Mouse (Mus musculus) naive thymus-derived CD4-positive, alpha-beta T cell, adult 2 months (primary cell): ENCODE measurements around the gene Pde4d.
A peak's percentile ranks its signal among the peaks of the same experiment; 100 is the strongest.

Experiments used
- DNase-seq: peaks from one replicate; pipeline ENCODE4 v3.0.0-alpha.2; 2011; ENCODE audit warnings: low read depth

Gene Pde4d

GRCm38 (mm10) chr13:108598673-108599072 lies 148.9 kb downstream of the Pde4d start:
- DNase-seq = no peak

DNA sequence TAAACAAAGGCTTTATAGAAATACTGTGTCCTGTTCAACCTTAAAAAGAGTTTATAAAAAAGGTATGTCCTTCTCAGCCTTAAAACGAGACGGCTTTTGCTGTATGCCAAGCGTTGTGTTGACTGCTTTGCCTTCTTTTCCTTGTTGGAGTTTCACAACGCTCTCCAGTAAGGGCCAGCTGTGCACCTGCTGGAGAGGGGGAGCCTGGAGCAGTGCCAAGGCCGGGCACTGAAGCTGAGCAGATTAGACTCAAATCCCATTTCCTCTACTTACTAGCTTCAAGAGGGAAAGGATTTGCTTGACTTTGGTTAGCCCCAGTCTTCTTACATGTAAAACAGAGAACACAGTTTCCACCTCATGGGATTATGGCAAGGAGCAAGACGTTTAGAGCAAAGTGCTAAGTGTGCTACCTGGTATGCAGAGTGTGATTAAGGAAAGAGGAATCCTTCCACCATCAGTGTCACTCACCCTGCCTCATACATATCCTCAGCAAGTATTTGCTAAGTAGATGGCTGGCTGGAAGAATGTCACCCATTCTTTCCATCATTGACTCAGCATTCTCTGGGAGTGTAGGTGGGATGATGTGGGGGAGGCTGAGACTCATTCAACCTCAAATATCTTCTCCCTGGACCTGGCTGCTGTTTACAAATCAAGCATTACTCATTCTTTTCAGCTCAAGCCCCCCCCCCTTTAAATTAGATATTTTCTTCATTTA lies 149.6 kb downstream of the Pde4d start:
- no peak for DNase-seq

- no peak for DNase-seq
Observed at GRCm38 (mm10) chr13:108601021-108601420, 151.3 kb downstream of the Pde4d start.

DNA sequence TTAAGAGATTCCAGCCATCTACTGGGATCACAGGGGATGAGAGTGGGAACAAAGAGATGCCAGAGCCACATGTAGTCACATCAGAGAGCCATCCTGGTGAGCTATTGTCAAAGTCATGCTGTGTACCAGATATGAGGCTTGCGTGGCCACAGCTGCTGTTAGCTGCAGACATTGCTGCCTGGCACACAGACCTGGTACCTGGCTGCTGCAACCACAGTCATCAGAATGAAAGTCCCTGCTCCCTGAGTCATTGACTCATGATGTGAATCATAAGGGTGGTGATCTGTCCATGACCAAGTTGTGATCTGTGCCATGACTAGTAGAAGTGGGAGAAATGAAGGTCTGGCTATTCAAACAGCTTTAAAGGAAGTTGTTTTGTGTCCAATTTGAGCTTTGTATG lies 153.8 kb downstream of the Pde4d start:
- DNase-seq = no peak

GRCm38 (mm10) chr13:108604213-108604612 lies 154.5 kb downstream of the Pde4d start:
- no peak for DNase-seq

GRCm38 (mm10) chr13:108618207-108618606 lies 168.5 kb downstream of the Pde4d start:
- no peak for DNase-seq

GRCm38 (mm10) chr13:108622681-108623080 lies 172.9 kb downstream of the Pde4d start:
- no peak for DNase-seq

GRCm38 (mm10) chr13:108623929-108624328 lies 174.2 kb downstream of the Pde4d start:
- no peak for DNase-seq

GRCm38 (mm10) chr13:108626166-108626565 lies 176.4 kb downstream of the Pde4d start:
- DNase-seq = no peak

- no peak for DNase-seq
Observed at GRCm38 (mm10) chr13:108628501-108628900, 178.8 kb downstream of the Pde4d start.

GRCm38 (mm10) chr13:108630576-108630975 lies 180.8 kb downstream of the Pde4d start:
- DNase-seq = no peak

GRCm38 (mm10) chr13:108631222-108631621 lies 181.5 kb downstream of the Pde4d start:
- no peak for DNase-seq

DNA sequence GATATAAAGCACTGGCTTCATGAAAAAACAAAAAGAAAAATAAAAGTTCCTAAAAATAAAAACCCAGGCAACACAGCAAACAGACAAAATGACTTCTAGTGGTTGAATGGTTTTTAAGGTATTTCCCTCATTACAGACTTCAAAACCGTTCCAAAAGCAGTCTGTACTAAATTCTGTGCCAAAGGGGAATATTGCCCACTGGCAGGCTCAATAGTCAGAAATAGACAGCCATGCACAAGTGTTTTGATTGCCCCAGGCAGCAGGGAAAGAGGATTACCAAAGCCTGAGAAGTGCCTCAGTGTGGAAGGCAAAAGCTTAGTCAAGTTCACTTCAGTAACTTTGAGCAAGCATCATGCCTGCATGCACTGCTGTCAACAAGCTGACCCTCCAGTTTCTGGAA lies 186.8 kb downstream of the Pde4d start:
- no peak for DNase-seq

DNA sequence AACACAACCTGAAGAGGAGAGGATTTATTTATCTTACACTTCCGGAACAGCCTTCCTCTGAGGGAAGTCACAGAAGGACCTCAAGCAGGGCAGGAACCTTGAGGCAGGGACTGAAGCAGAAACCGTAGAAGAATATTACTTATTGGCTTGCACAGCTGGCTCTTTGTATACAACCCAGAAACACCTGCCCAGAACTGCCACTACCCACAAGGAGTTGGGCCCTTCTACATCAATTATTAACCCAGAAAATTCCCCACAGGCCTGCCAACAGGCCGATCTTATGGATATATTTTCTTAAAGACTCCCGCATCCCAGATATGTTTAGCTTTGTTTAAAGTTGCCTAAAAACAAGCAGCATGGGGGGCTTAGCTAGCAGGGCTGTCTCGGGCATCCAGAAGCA lies 192.5 kb downstream of the Pde4d start:
- no peak for DNase-seq

DNA sequence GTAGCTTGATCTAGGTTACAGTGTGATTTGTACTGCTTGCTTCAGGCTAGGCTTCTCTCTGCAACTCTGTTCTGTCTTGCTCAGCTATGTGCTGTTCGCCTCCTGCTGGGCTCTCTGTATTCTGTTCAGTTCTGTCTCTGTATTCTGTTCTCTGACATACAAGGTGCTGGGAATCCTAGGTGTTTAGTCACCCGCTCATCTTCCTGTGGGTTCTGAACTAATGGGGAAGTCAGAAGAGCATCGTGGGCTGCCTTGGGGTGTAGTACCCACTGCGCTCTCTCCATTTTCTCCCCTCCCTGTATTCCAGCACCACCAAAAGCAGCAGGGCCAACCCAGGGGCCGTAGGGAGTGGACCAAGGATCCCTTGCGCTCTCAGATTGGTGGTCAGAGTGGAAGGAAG lies 197.1 kb downstream of the Pde4d start:
- DNase-seq = no peak

- no peak for DNase-seq
Observed at GRCm38 (mm10) chr13:108647239-108647638, 197.5 kb downstream of the Pde4d start.

DNA sequence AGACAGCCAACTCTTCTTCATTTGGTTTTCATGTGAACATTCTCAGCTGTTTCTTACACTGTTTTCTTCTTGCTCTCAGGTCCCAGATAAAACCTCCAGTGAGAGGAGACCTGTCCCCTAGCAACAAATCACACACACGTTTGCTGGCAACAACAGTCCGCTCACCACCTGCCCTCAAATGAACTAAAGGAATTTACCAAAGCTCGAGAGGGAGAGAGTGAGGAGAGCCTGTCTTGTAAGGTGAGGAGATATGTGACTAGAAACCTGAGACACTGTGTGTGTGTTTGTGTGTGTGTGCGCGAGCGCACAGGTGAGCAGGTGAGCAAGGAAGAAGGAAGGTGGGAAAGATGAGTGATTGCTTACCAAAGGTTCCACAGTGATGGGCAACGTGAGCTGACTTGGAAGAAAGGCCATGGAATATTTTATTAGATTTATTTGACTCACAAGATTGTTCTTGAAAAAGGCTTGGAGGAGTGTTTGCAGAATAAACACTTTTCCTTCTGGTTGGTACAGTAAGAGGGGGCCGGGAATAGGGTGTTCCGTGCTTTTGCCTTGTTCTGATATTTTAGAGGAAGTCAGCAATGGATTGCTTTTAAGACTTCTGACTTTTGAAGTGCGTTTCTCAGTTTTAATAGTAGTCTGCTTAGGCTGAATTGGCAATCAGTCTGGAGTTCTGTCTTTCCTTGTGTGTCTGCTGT lies 204.4 kb downstream of the Pde4d start:
- DNase-seq = no peak

- DNase-seq = no peak
Observed at GRCm38 (mm10) chr13:108666579-108666978, 216.8 kb downstream of the Pde4d start.

GRCm38 (mm10) chr13:108667077-108667476 lies 217.3 kb downstream of the Pde4d start:
- peak; percentile 60 for DNase-seq

- DNase-seq = no peak
Observed at GRCm38 (mm10) chr13:108677056-108677455, 227.3 kb downstream of the Pde4d start.

DNA sequence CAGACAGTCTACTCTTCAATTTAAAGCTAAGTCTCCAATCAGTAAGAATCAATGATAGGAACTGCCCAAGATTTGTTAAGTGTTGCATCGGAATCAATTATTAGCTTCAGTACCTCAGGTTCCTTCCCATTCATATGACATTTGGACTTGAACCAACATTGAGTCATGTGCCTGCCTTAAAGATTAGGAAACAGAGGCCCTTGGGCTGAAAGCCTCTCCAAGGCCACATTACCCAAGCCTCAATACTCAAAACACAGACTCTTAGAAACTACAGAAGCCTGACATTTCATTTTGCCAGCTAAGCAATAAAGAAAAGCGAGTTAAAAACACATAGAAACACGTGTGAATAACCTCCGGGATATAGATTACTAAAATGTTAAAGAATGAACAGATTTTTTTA lies 233.3 kb downstream of the Pde4d start:
- no peak for DNase-seq

GRCm38 (mm10) chr13:108685817-108686216 lies 236.1 kb downstream of the Pde4d start:
- DNase-seq = no peak

- no peak for DNase-seq
Observed at GRCm38 (mm10) chr13:108686262-108686661, 236.5 kb downstream of the Pde4d start.

- DNase-seq = no peak
Observed at GRCm38 (mm10) chr13:108686807-108687206, 237.1 kb downstream of the Pde4d start.
